Mouse (Mus musculus): ENCODE data around the gene Mfge8.

Gene Mfge8

DNA sequence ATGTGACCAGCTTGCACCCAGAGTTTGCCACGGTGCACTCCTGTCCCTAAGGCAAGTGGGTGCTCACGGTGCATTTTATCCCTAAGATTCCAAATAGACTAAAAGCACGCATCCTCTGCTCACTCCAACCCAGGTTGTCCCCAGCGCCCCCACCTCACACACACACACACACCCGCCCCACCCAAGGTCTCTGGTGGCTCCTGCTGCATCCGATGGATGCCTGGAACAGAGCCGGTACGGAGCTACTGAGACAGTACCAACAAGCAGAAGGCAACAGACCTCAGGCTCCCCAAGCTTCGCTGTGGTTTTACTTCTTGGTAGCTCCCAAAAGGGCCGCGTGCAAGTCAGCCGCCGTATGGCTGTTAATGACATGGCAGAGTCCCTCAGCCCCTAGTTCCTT lies 18.5 kb downstream of the Mfge8 start:
- no peak for DNase-seq (ENCODE audit: low spot score in 2 of 2)

DNA sequence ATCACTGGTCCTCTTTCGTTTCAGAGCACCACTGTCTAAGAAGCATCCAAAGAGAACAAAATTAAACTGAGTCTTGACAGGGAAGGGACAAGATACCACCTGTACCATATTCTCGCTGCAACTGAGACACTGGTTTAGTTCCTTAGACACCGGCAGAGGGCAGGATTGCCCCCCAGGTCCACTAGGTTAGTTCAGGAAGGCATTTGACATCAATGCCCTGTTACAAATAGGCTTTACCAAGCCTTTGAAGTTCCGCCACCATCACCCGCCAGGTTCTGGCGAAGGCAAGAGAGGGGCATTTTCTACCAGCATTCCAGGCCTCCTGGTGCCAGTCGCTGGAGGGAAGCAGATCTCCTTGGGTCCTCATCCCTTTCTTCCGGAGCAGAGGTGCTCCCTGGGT lies 19.0 kb downstream of the Mfge8 start:
- DNase-seq (ENCODE audit: low spot score in 2 of 2), result no peak

DNA sequence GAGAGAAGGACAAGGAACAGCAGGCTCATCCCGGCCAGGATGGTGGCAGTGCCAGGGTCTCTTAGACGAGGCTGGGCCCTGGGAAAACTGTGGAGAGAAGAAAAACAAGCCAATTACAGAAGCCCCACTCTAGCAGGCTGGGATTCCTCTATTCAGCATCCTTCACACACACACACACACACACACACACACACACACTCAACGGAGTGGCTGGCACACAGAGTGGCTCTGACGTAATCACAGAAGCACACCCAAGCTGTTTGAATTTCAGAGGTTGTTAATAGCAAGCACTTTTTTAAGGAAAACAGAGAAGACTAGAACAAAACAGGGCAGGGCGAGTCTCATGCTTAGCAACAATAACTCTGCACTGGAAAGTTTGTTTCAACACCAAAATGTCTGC lies 25.4 kb downstream of the Mfge8 start:
- DNase-seq (ENCODE audit: low spot score in 2 of 2), result no peak

DNA sequence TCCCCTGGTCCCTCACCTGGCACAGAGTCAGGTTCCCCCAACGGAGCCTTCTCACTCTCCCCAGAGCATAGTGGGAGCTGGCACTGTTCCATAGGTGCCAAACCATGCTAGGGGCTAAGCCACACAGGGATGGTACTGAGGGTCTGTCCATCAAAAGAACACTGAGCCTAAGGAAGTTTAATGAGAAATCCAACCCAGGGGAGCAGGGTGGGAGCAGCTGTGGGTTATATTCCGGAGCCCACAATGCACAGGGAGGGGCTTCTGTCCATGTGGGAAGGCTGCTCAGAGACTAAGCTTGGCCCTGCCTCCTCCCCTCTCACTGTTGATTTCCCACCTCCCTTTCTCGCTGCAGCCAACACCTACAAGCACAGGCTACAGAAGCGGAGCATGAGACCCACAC lies 35.0 kb downstream of the Mfge8 start:
- no peak for DNase-seq (ENCODE audit: low spot score in 2 of 2)

DNA sequence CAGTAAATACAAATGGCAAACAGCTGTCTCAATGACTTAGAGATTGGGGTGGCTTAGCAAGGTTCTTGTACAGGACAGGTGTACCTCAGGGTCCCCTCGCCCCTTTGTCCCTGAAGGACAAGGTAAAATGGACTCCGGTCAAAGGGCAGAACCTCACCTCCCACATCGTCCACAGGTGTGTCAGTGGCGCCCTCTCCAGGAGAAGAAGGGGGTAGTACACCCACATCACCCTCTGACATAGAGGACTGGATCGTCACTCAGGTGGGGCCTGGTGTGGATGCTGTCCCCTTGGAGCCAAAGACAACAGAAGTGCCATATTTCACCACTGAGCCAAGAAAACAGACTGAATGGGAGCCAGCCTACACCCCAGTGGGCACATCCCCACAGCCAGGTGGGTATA lies 52.4 kb downstream of the Mfge8 start:
- no peak for DNase-seq (ENCODE audit: low spot score in 2 of 2)

DNA sequence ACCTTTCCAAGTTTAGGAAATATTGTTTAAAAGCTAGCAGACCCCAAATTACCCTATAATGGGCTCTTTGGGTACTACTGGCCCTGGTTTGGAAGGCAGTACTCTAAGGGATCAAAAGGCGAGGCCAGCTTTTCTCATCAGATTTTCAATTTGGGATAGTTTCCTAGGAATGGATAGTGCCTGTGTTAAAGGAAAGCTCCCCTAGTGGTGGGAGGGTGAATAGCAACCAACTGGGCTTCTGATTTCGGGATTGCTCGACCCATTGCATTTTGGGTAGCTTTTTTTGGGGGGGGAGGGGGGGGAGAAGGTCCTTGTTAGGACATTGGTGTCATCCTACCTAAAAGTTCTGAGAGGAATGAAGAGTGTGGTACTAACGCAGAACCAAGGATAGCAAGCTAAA lies 59.7 kb downstream of the Mfge8 start:
- DNase-seq (ENCODE audit: low spot score in 2 of 2), result no peak

All from frontal cortex, postnatal 25 days (tissue).